Mouse (Mus musculus): ENCODE data around the gene Zranb1. TPM values are rescaled to one million over a fixed set of nuclear protein-coding genes. Genes with fewer than 3 reads are reported as not detected.

The Zranb1 gene
- polyA plus RNA-seq (2012; rRNA removed) = 21.0 and 26.5 TPM in 2 replicates

DNA sequence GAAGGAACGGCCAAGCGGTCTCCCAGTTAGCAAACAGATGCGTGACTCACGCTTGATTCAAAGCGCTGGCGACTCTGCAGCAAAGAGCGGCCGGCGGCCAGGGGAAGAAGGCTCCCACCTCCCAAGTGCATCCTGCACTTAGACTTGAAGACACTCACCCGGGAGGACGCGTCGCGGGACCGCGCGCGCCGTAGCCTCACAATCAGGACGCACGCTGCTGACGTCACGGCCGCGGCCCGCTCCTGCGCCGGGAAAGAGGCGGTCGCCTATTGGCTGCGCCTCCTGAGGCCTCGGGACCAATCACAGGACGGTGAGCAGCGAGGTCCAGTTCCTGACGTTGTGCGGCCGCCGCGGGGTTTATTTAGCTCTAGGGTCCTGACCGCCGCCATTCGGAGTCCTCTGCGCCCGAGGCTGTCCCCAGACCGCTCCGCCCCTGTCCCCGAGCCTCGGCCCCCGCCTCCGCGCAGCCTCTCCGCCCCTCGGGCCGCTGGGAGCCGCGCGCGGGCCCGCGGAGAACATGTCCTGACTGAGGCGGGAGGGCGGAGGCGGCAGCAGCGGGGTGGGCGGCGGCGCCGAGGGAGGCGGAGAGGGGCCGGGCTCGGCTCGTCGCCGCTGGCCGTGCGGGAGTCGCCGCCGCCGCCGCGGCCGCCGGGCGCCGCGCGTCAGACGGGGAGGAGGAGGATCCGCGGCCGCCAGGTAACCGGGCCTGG, at the start of gene Zranb1:
Gene Zranb1, plus strand, starts transcription at position 293 of the 710 bp plus-strand sequence.

Other genes with a start within 250 kb of the Zranb1 start
- gene Fam53b, start 117.3 kb upstream of the Zranb1 start, polyA plus RNA-seq (2012; rRNA removed) = 13.5 and 13.7 TPM in 2 replicates
- 58.0 and 61.7 TPM in 2 replicates for gene Eef1akmt2, start 78.5 kb upstream of the Zranb1 start, polyA plus RNA-seq (2012; rRNA removed)
- gene Abraxas2, start 71.9 kb upstream of the Zranb1 start, polyA plus RNA-seq (2012; rRNA removed) = 27.4 and 32.5 TPM in 2 replicates
- 84.3 and 92.0 TPM in 2 replicates for gene Fgfr2, start 192.2 kb downstream of the Zranb1 start, polyA plus RNA-seq (2012; rRNA removed)
- gene Ctbp2, start 193.2 kb downstream of the Zranb1 start, polyA plus RNA-seq (2012; rRNA removed) = 103 and 119 TPM in 2 replicates